Mouse (Mus musculus) heart, embryonic 10.5 days (tissue): ENCODE measurements around the gene Dscam. TPM values are rescaled to one million over a fixed set of nuclear protein-coding genes. Genes with fewer than 3 reads are reported as not detected.

Source experiments
- DNase-seq: peaks from one replicate; pipeline ENCODE4 v3.0.0-alpha.2; 2017; ENCODE audit warnings: low spot score
- H3K27ac ChIP-seq: fragments of 300-500 bp; sonication (generic); 2 replicates; pipeline ENCODE4 v1.5.1; 2016; ENCODE audit warnings: mild to moderate bottlenecking
- H3K27me3 ChIP-seq: fragments of 300-500 bp; sonication (generic); 2 replicates; pipeline ENCODE4 v1.6.1; 2016; ENCODE audit warnings: mild to moderate bottlenecking; ENCODE audit not compliant: poor library complexity, insufficient read depth, severe bottlenecking
- H3K36me3 ChIP-seq: fragments of 300-500 bp; sonication (generic); 2 replicates; pipeline ENCODE4 v1.6.1; 2016; ENCODE audit warnings: mild to moderate bottlenecking, moderate library complexity
- H3K4me1 ChIP-seq: fragments of 300-500 bp; sonication (generic); 2 replicates; pipeline ENCODE4 v1.6.1; 2016; ENCODE audit warnings: mild to moderate bottlenecking
- H3K4me3 ChIP-seq: fragments of 300-500 bp; sonication (generic); 2 replicates; pipeline ENCODE4 v1.5.1; 2016; ENCODE audit warnings: mild to moderate bottlenecking, moderate library complexity
- H3K9me3 ChIP-seq: fragments of 300-500 bp; sonication (generic); 2 replicates; pipeline ENCODE4 v1.6.1; 2016; ENCODE audit warnings: mild to moderate bottlenecking, moderate library complexity
- whole genome bisulfite sequencing: fragments of 180-500 bp; shearing (Covaris S2); methylation state at CpG from one replicate; pipeline ENCODE4 v1.1.7; 2016; 5-methylcytosine and 5-hydroxymethylcytosine counted together
- polyA plus RNA-seq: library from polyadenylated mRNA; unstranded; fragments of >200 nt; fragmentation: Nextera tagmentation; extraction: Ambion mirVana; gene quantifications from 2 replicates; pipeline ENCODE4 v1.2.1, GENCODE M21; 2016

Gene Dscam
- polyA plus RNA-seq, 1 experiment from 2014 or later = 0.20 TPM

DNA sequence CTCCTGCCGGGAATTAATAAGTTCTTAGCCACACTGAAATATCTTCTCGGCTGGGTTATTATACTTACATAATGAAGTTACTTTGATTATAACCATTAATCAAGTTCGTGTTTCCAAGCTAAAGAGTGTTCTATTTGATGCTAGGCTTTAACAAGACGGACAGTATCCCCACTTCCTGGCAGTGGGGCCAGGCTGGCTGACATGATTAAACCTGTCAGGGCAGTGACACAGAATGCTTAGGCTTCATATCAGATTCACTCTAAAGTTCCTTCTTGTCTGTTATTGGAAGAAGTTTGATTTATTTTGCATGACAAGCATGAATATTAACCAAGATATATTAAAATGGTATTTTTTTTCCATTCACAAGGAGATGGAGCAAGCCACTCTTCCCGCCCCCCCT, 446.0 kb downstream of the Dscam start:
- Histone ChIP-seq H3K36me3 (no peaks in the 10 kb centered on the region), H3K9me3 (no peaks in the 10 kb centered on the region), H3K4me1 (no peaks in the 10 kb centered on the region), H3K27me3 (0 out of 2 replicates have a peak, but pooled peaks cover 10% of the 10 kb centered on the region), H3K27ac (no peak overlapping the region), H3K4me3 (no peak overlapping the region)
- WGBS = 76% methylated on average over 5 of the region's 5 CpGs
- no peak for DNase-seq

DNA sequence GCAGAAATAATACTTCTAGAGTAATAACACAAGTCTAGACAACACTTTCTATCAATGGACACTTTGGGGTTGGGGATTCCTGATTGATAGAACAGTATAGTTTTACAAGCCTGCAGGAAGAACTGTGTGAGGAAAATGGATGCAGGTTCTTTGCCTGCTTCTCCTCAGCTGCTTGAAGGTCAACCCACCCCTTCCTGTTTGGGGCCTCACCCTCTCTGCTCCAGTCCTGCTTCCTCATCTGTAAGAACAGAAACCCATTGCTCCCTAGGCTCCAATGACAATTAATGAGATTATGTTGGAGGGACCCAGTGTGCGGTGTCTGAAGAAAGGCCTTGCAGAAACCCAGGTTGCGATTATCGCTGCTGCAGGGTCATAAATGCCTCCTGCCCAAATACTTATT, 446.4 kb downstream of the Dscam start:
- H3K36me3 ChIP-seq = no peaks in the 10 kb centered on the region
- H3K27ac ChIP-seq = no peak overlapping the region
- 0 out of 2 replicates have a peak, but pooled peaks cover 10% of the 10 kb centered on the region for H3K27me3 ChIP-seq
- 80% methylated on average over 3 of the region's 3 CpGs for WGBS
- H3K4me3 ChIP-seq = no peak overlapping the region
- no peaks in the 10 kb centered on the region for H3K4me1 ChIP-seq
- no peaks in the 10 kb centered on the region for H3K9me3 ChIP-seq
- no peak for DNase-seq

DNA sequence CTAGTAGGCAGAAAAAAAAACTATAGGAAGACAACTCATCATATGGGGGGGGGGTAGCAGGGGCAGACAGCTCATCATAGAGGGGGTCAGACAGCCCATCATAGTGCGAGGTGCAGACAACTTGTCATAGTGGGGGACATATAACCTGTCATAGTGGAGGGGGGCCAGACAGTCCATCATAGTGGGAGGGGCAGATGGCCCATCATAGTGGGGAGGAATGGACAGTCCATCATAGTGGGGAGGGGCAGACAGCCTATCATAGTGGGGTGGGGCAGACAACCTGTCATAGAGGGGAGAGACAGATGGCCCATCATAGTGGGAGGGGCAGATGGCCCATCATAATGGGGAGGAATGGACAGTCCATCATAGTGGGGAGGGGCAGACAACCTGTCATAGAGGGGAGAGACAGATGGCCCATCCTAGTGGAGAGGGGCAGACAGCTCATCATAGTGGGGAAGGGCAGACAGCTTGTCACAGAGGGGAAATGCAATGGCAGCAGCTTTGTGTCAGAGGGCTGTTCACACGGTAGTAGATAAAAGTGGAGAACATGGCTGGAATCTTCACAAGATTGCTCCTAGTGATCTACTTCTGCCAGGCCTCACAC, 447.4 kb downstream of the Dscam start:
- Histone ChIP-seq H3K27ac (no peak overlapping the region), H3K36me3 (no peaks in the 10 kb centered on the region), H3K4me1 (no peaks in the 10 kb centered on the region), H3K9me3 (no peaks in the 10 kb centered on the region), H3K27me3 (0 out of 2 replicates have a peak, but pooled peaks cover 10% of the 10 kb centered on the region), H3K4me3 (no peak overlapping the region)
- DNase-seq = no peak
- WGBS = 77% methylated on average over 2 of the region's 2 CpGs

GRCm38 (mm10) chr16:96722135-96722534, 448.4 kb downstream of the Dscam start:
- no peaks in the 10 kb centered on the region for H3K9me3 ChIP-seq
- DNase-seq = no peak

GRCm38 (mm10) chr16:96721241-96721640, 449.3 kb downstream of the Dscam start:
- H3K27ac ChIP-seq = no peak overlapping the region
- H3K27me3 ChIP-seq = 0 out of 2 replicates have a peak, but pooled peaks cover 10% of the 10 kb centered on the region
- H3K4me3 ChIP-seq = no peak overlapping the region
- H3K4me1 ChIP-seq = no peaks in the 10 kb centered on the region
- no peaks in the 10 kb centered on the region for H3K9me3 ChIP-seq
- WGBS = 69% methylated on average over 9 of the region's 9 CpGs
- DNase-seq = no peak
- no peaks in the 10 kb centered on the region for H3K36me3 ChIP-seq

More at GRCm38 (mm10) chr16:96722135-96722534, 448.4 kb downstream of the Dscam start:
- Histone ChIP-seq H3K27ac (no peak overlapping the region), H3K27me3 (0 out of 2 replicates have a peak, but pooled peaks cover 10% of the 10 kb centered on the region), H3K36me3 (no peaks in the 10 kb centered on the region), H3K4me3 (no peak overlapping the region), H3K4me1 (no peaks in the 10 kb centered on the region)
- 52% methylated on average over 3 of the region's 3 CpGs for WGBS

- Histone ChIP-seq H3K36me3 (no peaks in the 10 kb centered on the region), H3K4me3 (no peak overlapping the region), H3K9me3 (no peaks in the 10 kb centered on the region), H3K27me3 (0 out of 2 replicates have a peak, but pooled peaks cover 10% of the 10 kb centered on the region), H3K27ac (no peak overlapping the region), H3K4me1 (no peaks in the 10 kb centered on the region)
- WGBS = 77% methylated on average over 4 of the region's 5 CpGs
- no peak for DNase-seq
These were observed 449.9 kb downstream of the Dscam start for GRCm38 (mm10) chr16:96720666-96721065.

DNA sequence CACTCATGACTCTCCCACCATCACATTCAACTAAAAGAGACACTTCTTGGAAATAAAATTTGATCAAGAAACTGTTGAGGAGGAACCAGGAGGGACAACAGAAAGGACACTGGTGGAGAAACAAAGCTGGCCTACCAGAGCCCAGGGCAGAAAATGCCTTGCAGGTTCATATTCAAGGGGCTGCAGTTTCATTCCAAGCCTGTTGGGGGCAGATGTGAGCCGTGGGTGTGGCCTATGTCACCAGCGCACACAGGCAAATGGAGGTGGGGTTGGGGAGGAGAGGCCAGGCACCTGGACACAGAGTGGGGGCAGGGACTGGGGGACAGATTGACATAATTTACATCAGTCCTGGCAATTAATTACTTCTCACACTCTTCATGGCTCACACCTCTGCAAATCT, 452.3 kb downstream of the Dscam start:
- H3K27me3 ChIP-seq = 0 out of 2 replicates have a peak, but pooled peaks cover 10% of the 10 kb centered on the region
- no peaks in the 10 kb centered on the region for H3K9me3 ChIP-seq
- H3K4me1 ChIP-seq = no peaks in the 10 kb centered on the region
- H3K4me3 ChIP-seq = no peak overlapping the region
- WGBS = 5% methylated on average over 2 of the region's 2 CpGs
- DNase-seq = no peak
- no peak overlapping the region for H3K27ac ChIP-seq
- no peaks in the 10 kb centered on the region for H3K36me3 ChIP-seq

DNA sequence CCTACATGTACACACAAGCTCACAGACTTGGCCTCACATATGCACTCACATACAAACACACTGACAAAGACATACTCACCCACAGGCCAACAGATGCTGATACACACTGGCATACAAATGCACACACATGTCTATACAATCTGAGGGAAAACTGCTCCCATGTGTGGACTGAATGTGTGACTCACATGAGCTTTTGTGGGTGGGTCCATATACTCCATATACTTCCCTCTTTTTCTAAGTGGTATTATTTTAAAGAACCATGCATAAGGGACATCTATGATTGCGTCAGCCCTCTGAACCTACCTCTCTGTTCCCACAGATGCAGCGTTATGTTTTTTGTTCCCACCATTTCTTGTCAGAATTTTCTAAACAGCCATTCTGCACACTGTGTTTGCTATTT, 453.9 kb downstream of the Dscam start:
- H3K27me3 ChIP-seq = 0 out of 2 replicates have a peak, but pooled peaks cover 6% of the 10 kb centered on the region
- H3K4me3 ChIP-seq = no peak overlapping the region
- H3K27ac ChIP-seq = no peak overlapping the region
- WGBS = 87% methylated on average over 2 of the region's 2 CpGs
- H3K36me3 ChIP-seq = no peaks in the 10 kb centered on the region
- no peak for DNase-seq
- H3K9me3 ChIP-seq = no peaks in the 10 kb centered on the region
- no peaks in the 10 kb centered on the region for H3K4me1 ChIP-seq

DNA sequence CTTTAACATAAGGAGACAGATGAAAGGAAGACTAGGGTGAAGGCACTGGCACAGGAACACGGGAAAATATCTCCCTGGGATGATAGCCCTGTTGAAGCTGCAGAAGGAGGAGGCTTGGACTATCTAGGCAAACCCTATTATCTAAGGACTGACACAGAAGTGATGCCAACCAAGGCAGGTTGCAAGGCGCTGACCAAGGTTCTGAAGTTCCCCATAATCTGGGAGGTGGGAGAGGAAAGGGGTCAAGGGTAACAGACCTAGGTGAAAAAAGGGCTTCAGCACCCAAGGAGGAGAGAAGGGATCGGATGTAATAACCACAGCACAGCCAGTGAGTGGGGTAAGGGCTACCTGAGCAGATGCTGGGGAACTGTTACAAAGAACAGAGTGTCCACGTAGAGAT, 458.6 kb downstream of the Dscam start:
- no peak for DNase-seq

GRCm38 (mm10) chr16:96700551-96700950, 470.0 kb downstream of the Dscam start:
- DNase-seq = no peak
- Histone ChIP-seq H3K4me3 (no peak overlapping the region), H3K27me3 (no peaks in the 10 kb centered on the region), H3K9me3 (no peaks in the 10 kb centered on the region), H3K27ac (no peak overlapping the region), H3K36me3 (no peaks in the 10 kb centered on the region), H3K4me1 (peaks cover 7% of the 10 kb centered on the region)
- 84% methylated on average over 3 of the region's 3 CpGs for WGBS

More for the DNA sequence above, 458.6 kb downstream of the Dscam start:
- no peaks in the 10 kb centered on the region; the same call in 1 of the 2 replicates for H3K27me3 ChIP-seq
- no peak overlapping the region for H3K4me3 ChIP-seq
- H3K36me3 ChIP-seq = no peaks in the 10 kb centered on the region
- H3K4me1 ChIP-seq = no peaks in the 10 kb centered on the region
- WGBS = 43% methylated on average over 4 of the region's 4 CpGs
- H3K27ac ChIP-seq = no peak overlapping the region
- no peaks in the 10 kb centered on the region for H3K9me3 ChIP-seq

DNA sequence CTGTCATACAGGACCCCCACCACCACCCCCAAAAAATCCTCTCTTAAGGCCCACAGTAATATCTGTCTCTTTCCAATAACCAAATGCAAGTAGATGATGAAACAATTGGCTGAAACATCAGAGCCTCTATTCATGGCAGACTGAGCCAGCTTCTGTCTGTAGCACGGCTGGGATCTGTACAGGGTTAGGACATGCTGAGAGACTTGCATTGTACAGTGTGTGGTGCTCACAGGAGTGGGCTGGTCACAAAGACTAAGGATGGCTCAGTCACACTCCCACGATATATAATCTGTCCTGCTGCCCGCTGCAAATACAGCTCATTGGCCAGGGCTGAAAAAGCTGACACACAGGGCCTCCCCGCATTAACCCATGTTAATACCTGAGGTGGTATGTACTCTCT, 474.7 kb downstream of the Dscam start:
- H3K36me3 ChIP-seq = no peaks in the 10 kb centered on the region
- no peaks in the 10 kb centered on the region for H3K27me3 ChIP-seq
- no peak for DNase-seq
- WGBS = 78% methylated on average over 4 of the region's 4 CpGs
- H3K27ac ChIP-seq = no peak overlapping the region
- no peaks in the 10 kb centered on the region for H3K9me3 ChIP-seq
- H3K4me3 ChIP-seq = no peak overlapping the region
- no peaks in the 10 kb centered on the region for H3K4me1 ChIP-seq

GRCm38 (mm10) chr16:96691576-96691975, 479.0 kb downstream of the Dscam start:
- Histone ChIP-seq H3K36me3 (no peaks in the 10 kb centered on the region), H3K4me3 (no peak overlapping the region), H3K9me3 (no peaks in the 10 kb centered on the region), H3K4me1 (no peaks in the 10 kb centered on the region), H3K27ac (no peak overlapping the region), H3K27me3 (no peaks in the 10 kb centered on the region)
- DNase-seq = no peak
- WGBS = 69% methylated on average over 6 of the region's 6 CpGs

DNA sequence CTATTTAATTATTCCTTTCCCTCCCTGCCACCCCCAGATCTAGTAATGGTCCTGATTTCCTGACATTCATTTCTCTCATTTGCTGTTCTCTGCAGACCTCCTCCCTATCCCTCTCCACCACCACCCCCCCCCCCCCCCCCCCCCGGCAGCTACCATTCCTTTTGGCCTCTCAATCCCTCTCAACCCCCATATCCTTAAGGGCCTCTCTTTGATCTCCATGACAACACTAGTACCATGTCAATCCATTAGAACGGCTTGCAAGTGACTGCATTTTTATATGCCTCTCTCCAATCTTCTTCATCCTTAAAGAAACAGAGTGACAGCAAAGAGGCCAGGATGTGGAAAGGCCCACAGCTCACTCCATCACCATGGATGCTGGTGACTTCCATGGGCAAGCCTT, 480.5 kb downstream of the Dscam start:
- no peaks in the 10 kb centered on the region for H3K4me1 ChIP-seq
- no peak overlapping the region for H3K4me3 ChIP-seq
- 29% methylated on average over 1 of the region's 2 CpGs for WGBS
- H3K27me3 ChIP-seq = no peaks in the 10 kb centered on the region
- no peak overlapping the region for H3K27ac ChIP-seq
- H3K9me3 ChIP-seq = no peaks in the 10 kb centered on the region
- no peaks in the 10 kb centered on the region for H3K36me3 ChIP-seq
- DNase-seq = no peak

GRCm38 (mm10) chr16:96689419-96689818, 481.1 kb downstream of the Dscam start:
- H3K9me3 ChIP-seq = no peaks in the 10 kb centered on the region
- no peaks in the 10 kb centered on the region for H3K36me3 ChIP-seq
- no peak overlapping the region for H3K4me3 ChIP-seq
- no peaks in the 10 kb centered on the region for H3K27me3 ChIP-seq
- DNase-seq = no peak
- H3K4me1 ChIP-seq = no peaks in the 10 kb centered on the region
- 39% methylated on average over 1 of the region's 1 CpGs for WGBS
- no peak overlapping the region for H3K27ac ChIP-seq
